Mouse (Mus musculus) heart, embryonic 13.5 days (tissue): ENCODE measurements around the gene Tnrc6b. TPM values are rescaled to one million over a fixed set of nuclear protein-coding genes. Genes with fewer than 3 reads are reported as not detected.

ENCODE experiments used
- ATAC-seq: fragments of 200-750 bp; cut with Nextera tagmentation; 2 replicates; pipeline ENCODE4 v1.8.0; 2017; ENCODE audit warnings: moderate TSS enrichment; ENCODE audit not compliant: insufficient number of reproducible peaks, low FRiP score, low TSS enrichment; ENCODE audit errors: extremely low read depth
- H3K27ac ChIP-seq: fragments of 300-500 bp; sonication (generic); replicated peaks from 2 replicates; pipeline ENCODE4 v1.5.1; 2015; ENCODE audit warnings: moderate library complexity, mild to moderate bottlenecking, inconsistent platforms
- H3K27me3 ChIP-seq: fragments of 300-500 bp; sonication (generic); replicated peaks from 2 replicates; pipeline ENCODE4 v1.6.1; 2015; ENCODE audit warnings: mild to moderate bottlenecking, inconsistent platforms
- H3K36me3 ChIP-seq: fragments of 300-500 bp; sonication (generic); 2 replicates; pipeline ENCODE4 v1.6.1; 2015; ENCODE audit warnings: mild to moderate bottlenecking, inconsistent platforms
- H3K4me1 ChIP-seq: fragments of 300-500 bp; sonication (generic); 2 replicates; pipeline ENCODE4 v1.6.1; 2015; ENCODE audit warnings: inconsistent platforms
- H3K4me2 ChIP-seq: fragments of 300-500 bp; sonication (generic); 2 replicates; pipeline ENCODE4 v1.6.1; 2015; ENCODE audit warnings: inconsistent platforms, mild to moderate bottlenecking, moderate library complexity
- H3K4me3 ChIP-seq: fragments of 300-500 bp; sonication (generic); 2 replicates; pipeline ENCODE4 v1.5.1; 2015; ENCODE audit warnings: moderate library complexity, mild to moderate bottlenecking, inconsistent platforms
- H3K9ac ChIP-seq: fragments of 300-500 bp; sonication (generic); 2 replicates; pipeline ENCODE4 v1.6.1; 2015; ENCODE audit warnings: inconsistent platforms, mild to moderate bottlenecking, moderate library complexity
- H3K9me3 ChIP-seq: fragments of 300-500 bp; sonication (generic); 2 replicates; pipeline ENCODE4 v1.6.1; 2016; ENCODE audit warnings: inconsistent platforms
- WGBS: fragments of 180-500 bp; shearing (Covaris S2); methylation state at CpG from one replicate; pipeline ENCODE4 v1.1.7; 2015; ENCODE audit warnings: mixed read lengths; 5-methylcytosine and 5-hydroxymethylcytosine counted together
- polyA plus RNA-seq: library from polyadenylated mRNA; unstranded; fragments of >200 nt; fragmentation: Nextera tagmentation; extraction: Ambion mirVana; gene quantifications from 2 replicates; pipeline ENCODE4 v1.2.1, GENCODE M21; 2015

The Tnrc6b gene
- polyA plus RNA-seq, 1 experiment from 2014 or later: 23.8 TPM

- H3K27me3 ChIP-seq: no peaks in the 10 kb centered on the region
- H3K4me2 ChIP-seq: no peak overlapping the region
- ATAC-seq: no peak
- peaks cover 40% of the 10 kb centered on the region for H3K4me1 ChIP-seq
- no peak overlapping the region for H3K27ac ChIP-seq
- H3K9ac ChIP-seq: no peak overlapping the region
- WGBS: 21% methylated on average over 1 of the region's 1 CpGs
- H3K4me3 ChIP-seq: no peak overlapping the region
- no peaks in the 10 kb centered on the region for H3K9me3 ChIP-seq
- peaks cover 15% of the 10 kb centered on the region; the same call in 1 of the 2 replicates for H3K36me3 ChIP-seq
Measured at GRCm38 (mm10) chr15:80822276-80822675, 111.2 kb downstream of the Tnrc6b start.

- Histone ChIP-seq H3K27me3 (no peaks in the 10 kb centered on the region), H3K4me3 (no peak overlapping the region)
- 38% methylated on average over 3 of the region's 3 CpGs for WGBS
Measured at GRCm38 (mm10) chr15:80831170-80831569, 120.1 kb downstream of the Tnrc6b start.

GRCm38 (mm10) chr15:80832808-80833207 lies 121.7 kb downstream of the Tnrc6b start:
- Histone ChIP-seq H3K9me3 (no peaks in the 10 kb centered on the region), H3K27ac (peak overlapping the region; percentile 73), H3K4me3 (no peak overlapping the region), H3K36me3 (no peaks in the 10 kb centered on the region), H3K9ac (peak overlapping the region; percentile 44), H3K27me3 (no peaks in the 10 kb centered on the region), H3K4me2 (0 out of 2 replicates have a peak overlapping the region, but pooled peaks have one; percentile 16), H3K4me1 (peaks cover 74% of the 10 kb centered on the region)
- ATAC-seq: no peak
- WGBS: 19% methylated on average over 3 of the region's 3 CpGs

More at GRCm38 (mm10) chr15:80831170-80831569, 120.1 kb downstream of the Tnrc6b start:
- H3K27ac ChIP-seq: peak overlapping the region; percentile 48; the same call in 1 of the 2 replicates
- no peak overlapping the region for H3K4me2 ChIP-seq
- no peaks in the 10 kb centered on the region for H3K9me3 ChIP-seq
- no peak overlapping the region for H3K9ac ChIP-seq
- ATAC-seq: no peak
- H3K36me3 ChIP-seq: no peaks in the 10 kb centered on the region
- peaks cover 63% of the 10 kb centered on the region for H3K4me1 ChIP-seq

GRCm38 (mm10) chr15:80836246-80836645 lies 125.1 kb downstream of the Tnrc6b start:
- peaks cover 70% of the 10 kb centered on the region for H3K4me1 ChIP-seq
- peak overlapping the region; percentile 8; the same call in 1 of the 2 replicates for H3K27ac ChIP-seq
- H3K27me3 ChIP-seq: no peaks in the 10 kb centered on the region

GRCm38 (mm10) chr15:80838836-80839235 lies 127.7 kb downstream of the Tnrc6b start:
- Histone ChIP-seq H3K27me3 (no peaks in the 10 kb centered on the region), H3K9me3 (no peaks in the 10 kb centered on the region), H3K36me3 (peaks cover 4% of the 10 kb centered on the region; the same call in 1 of the 2 replicates), H3K4me1 (peaks cover 74% of the 10 kb centered on the region), H3K4me3 (no peak overlapping the region), H3K9ac (no peak overlapping the region), H3K4me2 (no peak overlapping the region), H3K27ac (no peak overlapping the region)
- ATAC-seq: no peak
- 55% methylated on average over 4 of the region's 4 CpGs for WGBS

More at GRCm38 (mm10) chr15:80836246-80836645, 125.1 kb downstream of the Tnrc6b start:
- no peaks in the 10 kb centered on the region for H3K9me3 ChIP-seq
- 51% methylated on average over 3 of the region's 3 CpGs for WGBS
- no peak overlapping the region for H3K9ac ChIP-seq
- H3K4me3 ChIP-seq: no peak overlapping the region
- no peak for ATAC-seq
- H3K36me3 ChIP-seq: peaks cover 4% of the 10 kb centered on the region; the same call in 1 of the 2 replicates
- no peak overlapping the region for H3K4me2 ChIP-seq

GRCm38 (mm10) chr15:80839653-80840420 lies 128.7 kb downstream of the Tnrc6b start:
- peaks cover 4% of the 10 kb centered on the region; the same call in 1 of the 2 replicates for H3K36me3 ChIP-seq
- 63% methylated on average over 9 of the region's 9 CpGs for WGBS
- H3K4me1 ChIP-seq: peaks cover 73% of the 10 kb centered on the region

GRCm38 (mm10) chr15:80844262-80844661 lies 133.1 kb downstream of the Tnrc6b start:
- no peaks in the 10 kb centered on the region for H3K9me3 ChIP-seq
- ATAC-seq: no peak
- WGBS: 85% methylated on average over 1 of the region's 1 CpGs
- H3K27ac ChIP-seq: no peak overlapping the region
- H3K4me1 ChIP-seq: peaks cover 53% of the 10 kb centered on the region
- H3K36me3 ChIP-seq: peaks cover 8% of the 10 kb centered on the region; the same call in 1 of the 2 replicates
- H3K27me3 ChIP-seq: no peaks in the 10 kb centered on the region
- no peak overlapping the region for H3K9ac ChIP-seq
- no peak overlapping the region for H3K4me3 ChIP-seq
- H3K4me2 ChIP-seq: no peak overlapping the region

More at GRCm38 (mm10) chr15:80839653-80840420, 128.7 kb downstream of the Tnrc6b start:
- Histone ChIP-seq H3K27me3 (no peaks in the 10 kb centered on the region), H3K4me3 (no peak overlapping the region), H3K4me2 (no peak overlapping the region), H3K9ac (no peak overlapping the region), H3K9me3 (no peaks in the 10 kb centered on the region), H3K27ac (no peak overlapping the region)
- ATAC-seq: no peak

- Histone ChIP-seq H3K27me3 (no peaks in the 10 kb centered on the region), H3K9me3 (no peaks in the 10 kb centered on the region), H3K4me2 (no peak overlapping the region), H3K27ac (no peak overlapping the region), H3K4me3 (no peak overlapping the region), H3K9ac (no peak overlapping the region), H3K4me1 (peaks cover 53% of the 10 kb centered on the region), H3K36me3 (peaks cover 12% of the 10 kb centered on the region; the same call in 1 of the 2 replicates)
- no peak for ATAC-seq
- WGBS: 88% methylated on average over 2 of the region's 2 CpGs
Measured at GRCm38 (mm10) chr15:80844926-80845325, 133.8 kb downstream of the Tnrc6b start.

- no peak for ATAC-seq
- H3K9me3 ChIP-seq: no peaks in the 10 kb centered on the region
- 43% methylated on average over 8 of the region's 8 CpGs for WGBS
Measured at GRCm38 (mm10) chr15:80850004-80850403, 138.9 kb downstream of the Tnrc6b start.

GRCm38 (mm10) chr15:80850682-80851475 lies 139.8 kb downstream of the Tnrc6b start:
- H3K4me1 ChIP-seq: peaks cover 47% of the 10 kb centered on the region
- H3K4me3 ChIP-seq: no peak overlapping the region
- no peak overlapping the region for H3K4me2 ChIP-seq
- ATAC-seq: no peak
- H3K9me3 ChIP-seq: no peaks in the 10 kb centered on the region
- peaks cover 18% of the 10 kb centered on the region; the same call in 1 of the 2 replicates for H3K36me3 ChIP-seq
- 51% methylated on average over 7 of the region's 7 CpGs for WGBS
- no peaks in the 10 kb centered on the region for H3K27me3 ChIP-seq
- H3K9ac ChIP-seq: 0 out of 2 replicates have a peak overlapping the region, but pooled peaks have one; percentile 14
- H3K27ac ChIP-seq: peak overlapping the region; percentile 48; the same call in 1 of the 2 replicates

More at GRCm38 (mm10) chr15:80850004-80850403, 138.9 kb downstream of the Tnrc6b start:
- Histone ChIP-seq H3K27me3 (no peaks in the 10 kb centered on the region), H3K4me1 (peaks cover 47% of the 10 kb centered on the region), H3K27ac (peak overlapping the region; percentile 48), H3K4me2 (peak overlapping the region; percentile 13; the same call in 1 of the 2 replicates), H3K36me3 (peaks cover 18% of the 10 kb centered on the region; the same call in 1 of the 2 replicates), H3K4me3 (no peak overlapping the region), H3K9ac (0 out of 2 replicates have a peak overlapping the region, but pooled peaks have one; percentile 45)

- ATAC-seq: no peak
- WGBS: 90% methylated on average over 5 of the region's 5 CpGs
Measured at GRCm38 (mm10) chr15:80852122-80852521, 141.0 kb downstream of the Tnrc6b start.

More at GRCm38 (mm10) chr15:80852122-80852521, 141.0 kb downstream of the Tnrc6b start:
- Histone ChIP-seq H3K27ac (no peak overlapping the region), H3K4me2 (no peak overlapping the region), H3K4me1 (peaks cover 47% of the 10 kb centered on the region), H3K36me3 (peaks cover 18% of the 10 kb centered on the region; the same call in 1 of the 2 replicates), H3K4me3 (no peak overlapping the region), H3K27me3 (no peaks in the 10 kb centered on the region), H3K9ac (no peak overlapping the region), H3K9me3 (no peaks in the 10 kb centered on the region)
